Mouse (Mus musculus): Measurements from ENCODE around the gene Mansc4.

GRCm38 (mm10) chr6:147094771-147095170, 7.9 kb upstream of the Mansc4 start:
- no peak for TF ChIP-seq POLR2A (IDR thresholded peaks at IDR 0.05; ENCODE audit: low read depth, low read length)
- no peak for TF ChIP-seq CTCF (IDR thresholded peaks at IDR 0.05; ENCODE audit: borderline replicate concordance, insufficient read depth, low read length)

All from embryonic fibroblast, embryonic 13.5 days (primary cell).